Mouse (Mus musculus) c-Kit-positive CD71-negative TER-119-negative erythroid progenitor cells, embryonic 14.5 days (primary cell): ENCODE measurements around the gene Olfr1396.

Experiments used
- DNase-seq: peaks from one replicate; pipeline ENCODE4 v3.0.0-alpha.2; 2013; ENCODE audit warnings: low read depth

The Olfr1396 gene

DNA sequence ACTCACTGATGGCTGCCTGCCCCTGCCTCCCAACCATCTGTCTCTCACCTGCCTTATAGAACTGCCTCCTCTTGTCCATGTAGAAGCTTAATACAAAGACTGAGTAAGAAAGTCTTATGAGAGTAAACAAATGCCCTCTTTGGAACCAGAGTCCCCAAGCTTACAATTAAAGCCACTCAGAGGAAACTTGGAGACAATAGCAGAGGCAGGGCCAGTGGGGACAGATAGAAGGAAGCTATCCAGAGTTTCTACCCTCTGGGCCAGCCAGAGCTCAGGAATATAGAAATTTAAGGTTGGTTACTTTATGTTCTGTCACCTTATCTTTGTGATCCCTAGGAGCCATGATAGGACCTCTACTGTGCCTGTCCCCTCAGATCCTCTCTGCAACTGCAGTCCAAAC, at the start of gene Olfr1396:
TSS of gene Olfr1396 (minus strand) at position 101 of the 400 bp plus-strand sequence.
- no peak for DNase-seq

DNA sequence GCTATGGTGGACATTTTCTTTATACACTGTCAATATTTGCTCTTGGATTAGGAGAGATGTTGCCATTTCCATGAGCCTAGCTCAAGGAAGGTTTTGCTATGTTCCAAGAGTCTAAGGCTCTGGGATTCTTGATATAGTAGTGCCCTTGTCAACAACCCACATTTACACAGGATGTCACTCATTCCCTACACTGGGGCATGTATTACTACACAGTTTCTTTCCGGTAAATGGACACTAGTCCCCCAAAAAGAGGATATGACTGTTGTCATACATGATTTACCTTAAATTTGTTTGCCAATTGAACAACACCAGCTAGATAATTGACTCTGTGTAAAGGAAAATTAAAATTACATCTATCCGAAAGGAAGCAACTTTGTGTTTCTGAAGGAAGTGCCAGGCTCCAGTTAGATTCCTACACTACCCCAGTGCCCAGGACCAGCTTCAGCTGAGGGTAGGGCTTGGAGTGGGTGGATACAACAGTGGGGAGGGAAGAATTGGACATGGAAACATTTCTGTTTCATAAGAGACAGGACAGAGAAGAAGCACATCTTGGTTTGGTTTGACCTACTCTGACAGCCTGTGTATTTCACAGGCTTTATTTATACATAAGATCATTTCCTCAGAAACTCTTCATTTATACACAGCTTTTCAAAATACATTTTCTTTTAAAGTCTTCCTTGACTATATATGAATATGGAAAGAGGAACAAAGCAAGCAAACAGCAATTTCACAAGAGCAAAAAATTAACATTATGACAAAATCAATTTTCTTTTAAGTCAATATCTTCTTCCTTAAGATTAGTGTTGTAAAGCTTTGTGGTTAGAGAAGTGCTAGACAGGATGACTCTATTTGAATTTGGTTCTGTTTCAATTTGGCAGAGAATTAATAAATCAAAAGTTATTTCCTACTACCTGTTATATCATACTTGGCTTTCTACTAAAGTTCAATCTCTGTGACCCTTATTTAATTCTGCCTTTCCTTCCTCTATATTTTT, 42.4 kb upstream of the Olfr1396 start:
- DNase-seq = no peak

DNA sequence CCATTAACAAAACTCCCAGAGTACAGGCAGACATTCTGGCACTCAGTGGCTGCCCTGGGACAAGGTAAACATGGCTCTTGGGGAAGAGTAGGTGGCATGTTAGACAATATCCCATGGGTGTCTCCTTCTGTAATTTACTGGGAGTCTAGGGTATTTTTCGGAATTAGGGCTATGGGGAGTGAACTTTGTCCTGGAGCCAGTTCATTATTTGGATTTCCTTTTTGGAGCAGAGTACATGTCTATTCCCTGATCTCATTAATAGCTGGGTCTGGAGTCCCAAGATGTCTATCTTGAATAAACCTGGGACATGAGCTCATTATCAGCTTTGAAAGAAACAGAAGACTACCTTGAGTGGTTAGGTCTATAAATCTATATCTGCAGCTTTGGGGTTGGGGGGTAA, 39.4 kb upstream of the Olfr1396 start, which contains the start of gene Olfr1394:
TSS of gene Olfr1394 (plus strand) at position 301 of the 400 bp plus-strand sequence.
- no peak for DNase-seq

DNA sequence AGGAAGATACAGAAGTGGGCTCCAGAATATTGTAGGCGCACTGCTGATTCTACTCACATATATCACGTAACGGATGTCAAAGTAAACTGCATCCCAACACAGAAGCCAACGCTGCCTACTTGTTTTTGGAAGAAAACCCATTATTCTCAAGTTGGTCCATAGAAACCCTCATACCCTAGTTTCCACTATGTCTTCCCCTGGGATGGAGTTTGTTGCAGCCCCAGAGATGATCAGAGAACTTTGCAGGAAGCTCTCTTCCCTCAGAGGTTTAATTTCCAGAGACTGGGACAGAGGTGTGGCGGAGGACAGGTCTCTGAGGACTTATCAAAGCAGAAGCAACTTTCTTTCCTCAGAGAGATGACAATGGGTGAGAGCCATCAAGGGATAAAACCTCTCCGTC, 27.3 kb upstream of the Olfr1396 start, which contains the start of gene Olfr1395:
TSS of gene Olfr1395 (plus strand) at position 301 of the 400 bp plus-strand sequence.
- DNase-seq = no peak

DNA sequence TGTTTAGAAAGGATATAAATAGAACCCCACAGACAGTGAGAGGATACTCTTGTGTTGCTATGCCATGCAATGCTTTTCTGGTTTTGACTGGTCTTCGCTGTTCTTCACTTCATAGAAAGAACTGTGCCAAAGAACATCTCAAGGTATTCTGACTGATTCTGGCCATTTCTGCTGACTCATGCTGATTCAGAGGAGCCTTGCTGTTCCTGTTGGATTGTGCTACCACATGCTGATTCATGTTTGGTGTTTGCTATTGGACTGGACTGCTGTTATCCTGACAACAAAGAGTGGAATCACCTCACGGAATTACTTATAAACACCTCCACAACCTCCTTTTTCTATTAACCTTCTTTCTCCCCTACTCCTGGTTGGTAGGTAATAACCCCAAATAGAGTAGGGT, 9.5 kb upstream of the Olfr1396 start:
- no peak for DNase-seq

DNA sequence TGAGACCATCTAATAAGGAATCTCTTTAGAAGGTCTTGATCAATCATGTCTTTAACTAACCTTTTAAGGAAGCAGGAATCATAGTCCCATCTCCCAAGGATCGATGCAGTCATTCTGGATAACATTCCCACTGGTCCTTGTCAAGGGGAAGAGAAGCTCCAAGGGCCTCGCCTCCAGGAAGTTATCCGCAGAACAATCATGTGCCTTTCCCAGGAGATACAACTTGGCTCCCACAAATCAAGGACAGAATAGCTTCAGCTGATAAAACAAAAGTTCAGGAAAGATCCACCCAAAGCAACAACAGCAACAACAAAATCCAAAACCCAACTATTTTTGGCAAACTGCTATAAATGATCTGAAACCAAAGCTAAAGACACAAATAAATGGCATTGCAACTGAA, 5.0 kb upstream of the Olfr1396 start:
- DNase-seq = no peak

DNA sequence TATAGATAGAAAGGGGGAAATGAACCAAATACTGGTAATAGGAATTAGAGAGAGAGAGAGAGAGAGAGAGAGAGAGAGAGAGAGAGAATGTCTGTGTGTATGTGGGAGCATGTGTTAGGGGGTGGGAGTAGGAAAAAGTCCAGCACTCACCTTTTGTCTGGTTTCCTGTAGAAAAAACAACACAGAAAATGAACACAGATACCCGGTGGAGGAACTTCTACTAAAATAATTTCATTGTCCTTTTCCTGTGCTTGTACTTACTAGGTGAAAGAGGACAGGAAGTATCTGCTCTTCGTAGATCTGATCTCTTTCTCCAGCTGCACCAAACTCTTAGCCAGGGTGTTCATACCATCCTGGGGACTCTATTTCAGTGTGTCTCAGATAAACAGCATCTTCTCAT, 516 bp downstream of the Olfr1396 start:
- no peak for DNase-seq

DNA sequence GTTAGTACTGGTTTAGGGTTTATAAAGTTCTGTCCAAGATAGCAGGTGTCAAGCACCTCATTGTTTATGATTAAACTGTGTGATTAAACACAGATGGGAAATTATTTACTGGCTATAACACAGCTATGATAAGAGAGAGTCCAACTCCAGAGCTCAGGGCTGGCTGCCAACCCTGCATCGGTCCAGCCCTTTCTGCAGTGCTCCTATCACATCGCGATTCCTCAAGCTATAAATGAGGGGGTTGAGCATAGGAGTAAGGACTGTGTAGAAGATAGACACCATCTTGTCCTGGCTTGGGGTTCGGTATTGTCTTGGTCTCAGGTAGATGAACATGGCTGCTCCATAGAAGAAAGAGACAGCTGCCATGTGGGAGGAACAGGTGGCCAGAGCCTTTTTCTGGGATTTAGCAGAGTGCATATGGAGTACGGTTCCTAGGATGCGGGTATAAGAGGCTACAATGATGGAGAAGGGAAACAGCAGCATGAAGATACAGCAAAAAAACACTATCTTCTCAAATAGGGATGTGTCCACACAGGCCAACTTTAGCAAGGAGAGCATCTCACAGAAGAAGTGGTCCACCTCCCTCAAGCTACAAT, 2.0 kb downstream of the Olfr1396 start:
- DNase-seq = no peak

DNA sequence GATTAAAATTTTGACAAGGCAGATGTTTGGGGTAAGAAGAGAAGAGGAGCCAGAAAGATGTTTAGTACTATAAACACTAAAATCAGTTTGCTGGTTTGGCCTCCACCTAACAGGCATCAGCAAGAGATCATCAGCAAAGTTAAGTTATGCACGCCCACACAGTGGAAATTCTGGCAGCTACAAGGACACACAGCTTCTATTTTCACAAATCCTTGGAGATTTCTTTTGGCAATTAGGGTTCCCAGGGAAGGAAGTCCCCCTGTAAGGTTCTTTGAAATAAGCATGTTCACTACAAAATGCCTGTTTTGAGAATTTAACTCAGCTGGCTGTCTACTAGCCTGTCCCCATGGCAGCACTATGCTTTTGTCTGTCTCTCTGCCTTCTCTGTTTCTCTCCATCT, 3.7 kb downstream of the Olfr1396 start:
- DNase-seq = no peak

DNA sequence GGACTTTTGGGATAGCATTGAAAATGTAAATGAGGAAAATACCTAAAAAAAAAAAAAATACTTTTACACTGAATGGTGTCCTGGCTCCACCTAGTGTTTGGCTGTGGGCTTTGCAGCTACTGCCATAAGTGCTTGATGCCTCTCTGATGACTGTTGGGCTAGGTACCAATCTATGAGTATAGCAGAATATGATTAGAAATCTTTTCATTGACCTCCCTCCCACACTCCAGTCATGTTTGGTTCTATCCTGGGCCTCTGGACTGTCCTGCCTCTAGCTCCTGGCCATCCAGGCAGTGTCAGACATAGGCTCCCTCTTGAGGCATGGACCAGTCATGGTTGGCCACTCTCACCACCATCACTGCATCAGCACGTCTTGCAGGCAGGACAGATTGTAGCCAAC, 5.8 kb downstream of the Olfr1396 start:
- DNase-seq = no peak

DNA sequence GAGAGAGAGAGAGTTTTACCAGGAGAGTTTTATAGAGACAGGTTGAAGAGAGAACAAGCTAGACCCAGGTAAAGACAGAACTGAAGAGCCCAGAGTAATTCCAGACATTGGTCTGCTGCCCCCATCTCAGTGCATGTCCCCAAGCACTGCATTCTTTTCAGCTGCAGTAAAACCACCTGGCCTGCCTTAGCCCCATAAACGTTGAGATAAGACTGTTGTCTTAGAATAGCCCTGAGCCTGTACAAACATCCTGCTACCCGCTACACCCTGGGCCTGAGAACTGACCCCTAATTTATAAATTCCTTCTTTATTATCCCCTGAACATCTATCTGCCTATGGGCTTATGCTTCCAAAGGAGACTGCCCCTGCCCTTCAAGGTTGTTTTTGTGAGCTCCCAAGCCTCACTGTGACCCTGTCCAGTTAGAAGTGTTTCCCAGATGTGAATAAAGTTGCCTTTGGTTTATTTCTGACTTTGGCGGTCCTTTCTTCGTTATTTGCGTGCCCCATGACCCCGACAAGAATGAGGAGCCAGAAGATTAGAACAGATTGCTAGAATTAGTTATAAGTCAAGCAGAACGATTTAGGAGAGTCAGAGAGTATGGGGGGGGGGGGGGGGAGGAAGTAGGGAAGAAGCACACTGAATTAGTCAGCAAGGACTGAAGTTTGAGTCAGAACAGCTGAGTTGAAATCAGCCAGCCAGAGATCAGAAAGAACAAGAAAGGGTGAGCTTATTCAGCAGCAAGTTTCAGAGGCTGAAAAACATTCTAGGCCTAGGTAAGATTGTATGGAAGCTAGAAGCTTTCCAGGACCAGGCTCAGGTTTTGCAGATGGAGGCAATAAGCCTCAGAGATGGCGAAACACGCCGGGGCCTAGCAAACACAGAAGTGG, 6.8 kb downstream of the Olfr1396 start:
- DNase-seq = no peak

DNA sequence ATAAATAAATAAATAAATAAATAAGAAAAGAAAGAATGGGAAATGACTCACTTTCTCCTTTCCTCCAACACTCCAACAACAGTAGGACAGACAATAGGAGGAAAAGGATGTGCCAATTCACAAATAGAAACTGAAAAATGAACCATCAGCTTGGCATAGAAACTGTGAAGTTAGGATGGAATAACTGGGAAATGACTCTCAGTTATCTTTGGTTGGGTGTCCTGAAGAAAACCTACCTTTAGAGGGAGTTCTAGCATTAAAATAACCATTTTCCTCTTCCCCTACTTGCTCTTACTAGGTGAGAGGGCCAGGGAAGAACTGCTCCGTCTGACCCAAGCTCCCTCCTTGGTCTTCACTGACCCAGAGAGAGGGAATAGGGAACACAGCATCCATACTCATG, 8.9 kb downstream of the Olfr1396 start:
- no peak for DNase-seq

DNA sequence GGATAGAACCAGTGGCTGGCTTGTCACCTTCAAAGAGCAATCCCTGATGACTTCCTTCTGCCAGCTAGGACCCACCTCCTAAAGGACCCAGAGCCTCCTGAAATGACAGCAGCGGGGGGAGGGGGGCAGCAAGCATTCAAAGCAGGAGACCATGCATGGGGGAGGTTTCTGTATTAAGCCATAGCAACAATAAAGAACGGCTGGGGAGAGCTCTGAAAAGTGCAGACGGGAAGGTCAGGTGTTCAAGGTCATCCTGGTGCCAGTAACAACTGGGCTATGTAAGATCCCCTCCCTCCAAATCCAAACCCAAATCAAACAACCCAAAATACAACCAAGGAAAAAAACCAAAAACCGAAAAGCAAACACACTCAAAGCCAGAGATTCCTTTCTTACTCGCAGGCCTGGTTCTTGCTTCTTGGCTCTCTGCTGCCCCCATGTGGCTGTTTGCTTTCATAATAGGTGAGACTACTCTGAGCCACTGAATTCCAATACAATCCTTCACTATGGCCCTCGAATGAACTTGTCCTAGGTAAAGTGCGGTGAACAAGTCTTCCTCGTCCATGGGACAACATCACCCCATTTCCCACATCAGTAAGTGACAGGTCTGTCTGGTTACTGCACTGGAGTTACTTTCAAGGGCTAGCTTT, 11.5 kb downstream of the Olfr1396 start:
- peak; percentile 91 for DNase-seq

DNA sequence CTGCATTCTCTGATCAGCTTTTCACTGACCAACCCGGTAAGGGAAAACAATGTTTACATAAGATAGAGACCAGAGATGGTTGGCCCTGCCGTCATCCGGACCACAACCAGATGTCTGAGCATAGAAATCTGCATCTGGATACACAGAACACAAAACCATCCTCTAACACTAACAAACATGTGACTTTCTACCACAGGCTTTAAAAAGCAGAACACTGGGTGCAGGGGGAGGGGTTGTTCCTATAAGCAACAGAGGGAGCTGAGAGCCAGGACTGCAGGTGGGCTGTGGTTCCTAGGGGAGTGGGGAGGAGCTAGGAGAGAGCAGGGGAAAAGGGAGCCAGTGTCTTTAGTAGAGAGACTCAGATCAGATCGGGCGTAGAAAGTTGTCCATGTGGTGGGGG, 13.2 kb downstream of the Olfr1396 start:
- DNase-seq = no peak

DNA sequence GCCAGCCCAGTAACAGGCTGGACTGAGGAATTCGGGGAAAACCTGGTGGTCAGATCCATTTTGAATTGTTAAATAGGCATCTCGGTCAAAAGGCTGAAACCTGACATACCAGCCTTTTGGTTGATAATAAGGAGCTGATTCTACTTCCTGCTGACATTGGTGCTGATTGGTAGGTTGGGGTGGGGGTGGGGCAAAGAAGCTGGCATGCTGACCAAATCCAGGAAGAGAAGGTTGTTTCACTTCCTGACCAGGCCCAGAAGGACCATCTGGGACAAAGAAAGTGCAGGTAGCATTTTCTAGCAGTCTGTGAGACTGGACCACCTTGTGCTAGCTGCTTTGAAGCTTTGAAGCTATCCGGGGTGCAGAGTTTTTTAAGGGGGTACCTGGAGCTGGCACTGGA, 14.3 kb downstream of the Olfr1396 start:
- DNase-seq = no peak

DNA sequence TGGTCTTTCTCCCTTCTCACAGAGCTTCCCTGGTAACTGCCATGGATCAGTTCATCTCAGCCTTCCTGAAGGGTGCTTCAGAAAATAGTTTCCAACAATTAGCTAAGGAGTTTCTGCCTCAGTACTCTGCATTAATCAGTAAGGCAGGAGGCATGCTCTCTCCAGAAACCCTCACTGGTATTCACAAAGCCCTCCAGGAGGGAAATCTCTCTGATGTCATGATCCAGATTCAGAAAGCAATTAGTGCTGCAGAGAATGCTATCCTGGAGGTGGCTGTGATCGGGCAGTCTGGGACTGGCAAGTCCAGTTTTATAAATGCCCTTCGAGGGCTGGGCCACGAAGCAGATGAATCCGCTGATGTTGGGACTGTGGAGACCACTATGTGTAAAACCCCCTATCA, 19.3 kb downstream of the Olfr1396 start:
- DNase-seq = no peak

DNA sequence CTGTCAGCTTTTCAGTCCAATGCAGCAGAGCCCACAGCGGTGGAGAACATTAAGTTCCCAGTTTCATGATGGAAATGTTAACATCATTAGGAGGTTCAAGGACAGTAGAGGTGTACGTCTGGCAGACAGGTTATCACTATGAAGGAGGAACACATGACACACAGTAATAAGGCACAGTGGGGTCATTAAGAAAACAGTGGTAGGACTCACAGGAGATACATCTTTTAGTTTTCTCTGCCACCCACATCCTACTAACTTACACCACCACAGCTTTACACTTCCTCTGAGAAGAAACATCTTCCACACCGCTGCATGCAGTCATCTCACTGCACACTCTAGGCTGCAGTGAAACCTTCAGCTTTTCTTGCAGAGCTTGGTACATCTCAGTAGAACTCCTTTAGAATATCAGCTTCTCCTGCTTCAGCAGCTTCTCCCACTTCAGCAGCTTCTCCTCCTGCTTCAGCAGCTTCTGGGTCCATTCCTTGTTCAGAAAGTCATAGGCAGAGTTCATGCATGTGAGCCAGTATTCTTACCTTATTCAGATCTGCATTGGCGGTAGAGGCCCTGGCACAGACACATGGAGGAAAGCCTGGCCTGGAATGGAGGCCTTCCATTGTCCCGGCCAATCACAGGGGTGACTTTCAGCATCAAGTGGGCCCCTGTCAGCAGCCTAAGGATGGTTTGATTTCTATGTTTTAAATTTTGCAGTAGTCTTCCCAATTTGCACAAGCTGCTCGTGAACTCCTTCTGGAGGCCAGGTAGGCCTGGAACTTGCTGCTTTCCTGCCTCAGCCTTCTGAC, 20.6 kb downstream of the Olfr1396 start:
- DNase-seq = no peak

DNA sequence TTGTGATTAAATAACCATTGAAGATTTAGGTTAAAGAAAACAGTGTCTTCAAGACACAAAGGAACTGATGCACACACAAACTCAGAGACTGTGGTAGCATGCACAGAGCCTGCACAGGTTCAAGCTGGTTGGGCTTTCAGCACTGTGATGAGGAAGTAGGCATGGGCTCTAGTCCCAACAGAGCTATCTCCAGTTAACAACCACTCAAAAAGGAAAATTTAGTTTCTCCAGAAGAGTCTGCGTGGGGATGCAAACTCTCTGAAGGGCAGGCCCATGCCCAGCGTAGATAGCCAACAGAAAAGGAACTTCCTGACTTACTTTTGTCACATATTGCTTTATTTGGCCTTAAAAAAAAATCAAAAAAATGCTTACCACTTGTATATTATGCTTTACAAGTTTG, 21.9 kb downstream of the Olfr1396 start:
- no peak for DNase-seq

DNA sequence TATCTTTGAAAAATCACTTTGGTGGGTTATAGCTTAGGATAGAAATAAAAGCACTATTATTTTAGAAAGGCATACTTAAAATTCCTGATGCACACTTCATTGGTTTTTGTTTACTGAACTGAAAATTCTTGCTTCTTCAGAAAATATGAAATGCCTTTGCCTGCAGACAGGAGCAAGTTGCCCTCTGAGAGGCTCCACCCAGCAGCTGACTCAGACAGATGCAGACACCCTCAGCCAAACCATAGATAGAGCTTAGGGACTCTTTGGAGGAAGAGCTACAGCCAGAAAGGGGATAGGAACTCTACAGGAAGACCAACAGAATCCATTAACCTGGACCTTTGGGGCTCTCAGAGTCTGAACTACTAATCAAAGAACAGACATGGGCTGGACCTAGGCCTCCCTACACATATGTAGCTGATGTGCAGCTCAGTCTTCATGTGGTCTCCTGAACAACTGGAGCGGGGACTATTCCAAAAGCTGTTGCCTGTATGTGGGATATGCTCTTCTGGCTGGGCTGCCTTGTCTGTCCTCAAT, 22.6 kb downstream of the Olfr1396 start:
- DNase-seq = no peak

DNA sequence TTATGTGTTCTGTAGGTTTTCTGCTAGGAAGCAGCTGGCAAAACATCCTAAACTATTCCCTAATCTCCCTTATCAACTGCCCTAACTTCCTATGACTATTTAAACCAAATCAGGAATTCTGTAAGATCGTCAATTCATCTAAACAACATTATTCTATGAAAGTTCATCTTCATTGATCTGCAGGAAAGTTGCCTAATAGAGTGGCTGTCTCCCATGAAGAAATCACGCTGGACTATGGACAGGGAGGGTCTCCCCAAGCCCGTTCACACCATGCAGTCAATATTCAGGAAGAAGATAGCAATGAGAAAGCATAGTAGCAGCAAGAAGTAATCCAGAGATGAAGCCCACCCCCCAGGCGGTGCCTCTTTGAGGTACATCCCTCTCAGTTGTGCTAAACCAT, 23.5 kb downstream of the Olfr1396 start:
- no peak for DNase-seq

DNA sequence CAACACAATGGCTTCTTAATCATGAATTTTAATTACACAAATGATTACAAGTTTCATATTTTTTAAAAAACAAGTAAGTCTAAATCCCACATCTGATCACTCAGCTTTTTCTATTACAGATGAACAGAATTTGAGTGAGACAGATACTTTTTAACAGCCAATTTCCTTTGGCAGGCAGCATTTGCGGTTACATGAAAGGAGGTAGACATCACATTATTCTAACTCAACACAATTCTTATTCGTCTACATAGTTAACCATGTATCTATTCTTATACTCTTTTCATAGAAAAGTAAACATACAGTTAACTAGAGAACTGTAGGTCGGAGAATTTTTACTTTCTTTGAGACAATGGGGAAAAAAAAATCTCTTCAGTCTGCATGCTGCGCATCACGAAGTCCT, 24.1 kb downstream of the Olfr1396 start:
- no peak for DNase-seq
